Mouse (Mus musculus) hindbrain, embryonic 14.5 days (tissue): Measurements from ENCODE around the gene Scai. TPM values are rescaled to one million over a fixed set of nuclear protein-coding genes. Genes with fewer than 3 reads are reported as not detected.
"Not testable (repeated sequence)": the region's sequence is repeated elsewhere in the genome, so short reads cannot be mapped to it uniquely, and the experiment has no call there.

Experiments
- ATAC-seq: fragments of 200-750 bp; cut with Nextera tagmentation; 2 replicates; pipeline ENCODE4 v1.8.0; 2017; ENCODE audit warnings: moderate number of reproducible peaks, mild to moderate bottlenecking, moderate TSS enrichment, moderate library complexity; ENCODE audit not compliant: low FRiP score
- DNase-seq: peaks from one replicate; pipeline ENCODE4 v3.0.0-alpha.2; 2015; ENCODE audit warnings: low spot score
- H3K27ac ChIP-seq: fragments of 300-500 bp; sonication (generic); 2 replicates; pipeline ENCODE4 v1.5.1; 2014; ENCODE audit warnings: mild to moderate bottlenecking, moderate library complexity
- H3K27me3 ChIP-seq: fragments of 300-500 bp; sonication (generic); 2 replicates; pipeline ENCODE4 v1.6.1; 2014; ENCODE audit warnings: mild to moderate bottlenecking, low read length, mixed read lengths; ENCODE audit not compliant: control insufficient read depth, insufficient read depth
- H3K36me3 ChIP-seq: fragments of 300-500 bp; sonication (generic); replicated peaks from 2 replicates; pipeline ENCODE4 v1.6.1; 2014; ENCODE audit not compliant: control insufficient read depth, insufficient read depth
- H3K4me1 ChIP-seq: fragments of 300-500 bp; sonication (generic); replicated peaks from 2 replicates; pipeline ENCODE4 v1.6.1; 2014; ENCODE audit warnings: antibody characterized with exemption, low read length, mixed read lengths; ENCODE audit not compliant: control insufficient read depth, insufficient read depth
- H3K4me2 ChIP-seq: fragments of 300-500 bp; sonication (generic); replicated peaks from 2 replicates; pipeline ENCODE4 v1.6.1; 2014; ENCODE audit warnings: mild to moderate bottlenecking, moderate library complexity
- H3K4me3 ChIP-seq: fragments of 300-500 bp; sonication (generic); replicated peaks from 2 replicates; pipeline ENCODE4 v1.5.1; 2014; ENCODE audit warnings: mild to moderate bottlenecking, low read length
- H3K9ac ChIP-seq: fragments of 300-500 bp; sonication (generic); 2 replicates; pipeline ENCODE4 v1.6.1; 2014
- H3K9me3 ChIP-seq: fragments of 300-500 bp; sonication (generic); 2 replicates; pipeline ENCODE4 v1.6.1; 2016; ENCODE audit warnings: low read length; ENCODE audit not compliant: control insufficient read depth
- WGBS: fragments of 180-500 bp; shearing (Covaris S2); extraction: QIAGEN DNeasy Blood & Tissue Kit; methylation state at CpG from one replicate; pipeline ENCODE4 v1.1.7; 2014; 5-methylcytosine and 5-hydroxymethylcytosine counted together
- polyA plus RNA-seq: library from polyadenylated mRNA; unstranded; fragments of >200 nt; fragmentation: Nextera tagmentation; extraction: Ambion mirVana; gene quantifications from 2 replicates; pipeline ENCODE4 v1.2.1, GENCODE M21; 2014

Scai gene
- polyA plus RNA-seq, 1 experiment from 2014 or later = 21.0 TPM

- not testable (repeated sequence) for H3K27me3 ChIP-seq
- peaks cover 76% of the 10 kb centered on the region for H3K36me3 ChIP-seq
These were observed 80.8 kb downstream of the Scai start for GRCm38 (mm10) chr2:39109712-39110111.

GRCm38 (mm10) chr2:39099951-39100350 lies 90.6 kb downstream of the Scai start:
- not testable (repeated sequence) for ATAC-seq, DNase-seq, H3K4me3 ChIP-seq, H3K27ac ChIP-seq, H3K4me1 ChIP-seq, H3K4me2 ChIP-seq, H3K9me3 ChIP-seq, H3K9ac ChIP-seq, H3K27me3 ChIP-seq
- peaks cover 61% of the 10 kb centered on the region for H3K36me3 ChIP-seq
- WGBS = 100% methylated on average over 1 of the region's 1 CpGs

More at GRCm38 (mm10) chr2:39109712-39110111, 80.8 kb downstream of the Scai start:
- not testable (repeated sequence) for H3K27ac ChIP-seq, ATAC-seq, H3K4me2 ChIP-seq, H3K9me3 ChIP-seq, DNase-seq, H3K4me3 ChIP-seq, H3K9ac ChIP-seq, H3K4me1 ChIP-seq

DNA sequence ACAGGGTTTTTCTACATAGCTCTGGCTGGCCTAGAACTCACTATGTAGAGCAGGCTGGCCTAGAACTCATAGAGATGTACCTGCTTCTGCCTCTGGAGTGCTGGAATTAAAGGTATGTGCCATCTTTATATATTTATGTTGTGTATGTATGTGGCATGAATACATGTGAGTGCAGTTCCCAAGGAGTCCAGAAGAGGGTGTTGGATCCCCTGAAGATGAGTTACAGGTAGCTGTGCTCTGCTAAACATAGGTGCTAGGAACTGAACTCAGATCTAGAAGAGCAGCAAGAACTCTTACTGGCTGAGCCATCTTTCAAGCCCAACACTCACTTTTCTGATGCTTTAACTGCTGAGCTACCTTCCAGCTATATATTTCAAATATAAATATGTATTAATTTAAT lies 92.5 kb downstream of the Scai start:
- Histone ChIP-seq H3K27ac (no peak overlapping the region), H3K36me3 (peaks cover 57% of the 10 kb centered on the region), H3K9me3 (no peaks in the 10 kb centered on the region), H3K4me3 (no peak overlapping the region), H3K4me1 (no peaks in the 10 kb centered on the region), H3K9ac (no peak overlapping the region), H3K27me3 (no peaks in the 10 kb centered on the region), H3K4me2 (no peak overlapping the region)
- no peak for ATAC-seq
- no peak for DNase-seq

GRCm38 (mm10) chr2:39091966-39092365 lies 98.6 kb downstream of the Scai start:
- no peaks in the 10 kb centered on the region for H3K27me3 ChIP-seq
- no peaks in the 10 kb centered on the region for H3K9me3 ChIP-seq
- DNase-seq (no peak), ATAC-seq (no peak)
- no peak overlapping the region for H3K4me2 ChIP-seq
- no peaks in the 10 kb centered on the region for H3K4me1 ChIP-seq
- 94% methylated on average over 1 of the region's 1 CpGs for WGBS
- no peak overlapping the region for H3K9ac ChIP-seq
- peaks cover 65% of the 10 kb centered on the region for H3K36me3 ChIP-seq
- H3K4me3 ChIP-seq = no peak overlapping the region
- H3K27ac ChIP-seq = no peak overlapping the region

DNA sequence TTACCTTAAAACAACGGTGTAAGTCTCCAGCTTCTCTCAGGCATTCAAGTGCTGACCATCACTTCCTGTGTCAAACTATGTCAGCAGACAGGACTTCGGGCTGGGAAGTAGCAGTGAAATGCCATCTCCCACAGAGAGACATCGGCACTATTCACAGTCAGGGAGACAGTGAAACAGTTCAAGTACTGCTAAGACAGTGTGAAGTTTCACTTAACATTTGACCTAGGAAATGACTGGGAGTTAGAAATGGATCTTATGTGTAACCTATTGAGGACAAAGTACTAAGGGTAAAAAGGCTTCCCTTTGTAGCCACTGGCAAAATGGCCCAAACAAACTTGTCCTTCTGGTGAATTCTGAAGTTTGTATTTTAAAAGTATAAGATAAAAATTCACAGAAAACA lies 107.8 kb downstream of the Scai start:
- Histone ChIP-seq H3K4me2 (no peak overlapping the region), H3K4me1 (no peaks in the 10 kb centered on the region), H3K9me3 (no peaks in the 10 kb centered on the region), H3K27ac (no peak overlapping the region), H3K27me3 (no peaks in the 10 kb centered on the region), H3K36me3 (peaks cover 86% of the 10 kb centered on the region), H3K4me3 (no peak overlapping the region), H3K9ac (no peak overlapping the region)
- DNase-seq (no peak), ATAC-seq (no peak)
- WGBS = 83% methylated on average over 3 of the region's 3 CpGs

DNA sequence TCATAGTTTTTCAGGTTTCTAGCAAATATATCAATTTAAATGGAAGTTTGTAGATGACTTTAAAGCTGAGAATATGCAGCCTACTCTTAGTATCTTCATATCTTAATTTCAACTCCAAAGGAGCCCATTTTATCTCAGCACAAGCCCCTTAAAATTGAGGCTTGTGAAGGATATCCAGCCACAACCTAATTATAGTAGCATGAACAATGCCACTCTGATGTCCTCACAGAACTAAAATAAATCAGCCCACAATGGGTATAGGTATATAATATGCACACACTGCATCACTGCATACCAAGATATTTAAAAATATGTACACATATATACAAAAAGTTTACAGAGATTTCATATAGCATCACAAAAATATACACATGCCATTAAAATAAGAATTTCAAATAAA lies 119.9 kb downstream of the Scai start:
- Histone ChIP-seq H3K36me3 (peaks cover 12% of the 10 kb centered on the region; the same call in 1 of the 2 replicates), H3K4me3 (no peak overlapping the region), H3K4me2 (no peak overlapping the region), H3K9me3 (no peaks in the 10 kb centered on the region), H3K27me3 (no peaks in the 10 kb centered on the region), H3K4me1 (no peaks in the 10 kb centered on the region), H3K9ac (no peak overlapping the region), H3K27ac (no peak overlapping the region)
- no peak for ATAC-seq
- no peak for DNase-seq

DNA sequence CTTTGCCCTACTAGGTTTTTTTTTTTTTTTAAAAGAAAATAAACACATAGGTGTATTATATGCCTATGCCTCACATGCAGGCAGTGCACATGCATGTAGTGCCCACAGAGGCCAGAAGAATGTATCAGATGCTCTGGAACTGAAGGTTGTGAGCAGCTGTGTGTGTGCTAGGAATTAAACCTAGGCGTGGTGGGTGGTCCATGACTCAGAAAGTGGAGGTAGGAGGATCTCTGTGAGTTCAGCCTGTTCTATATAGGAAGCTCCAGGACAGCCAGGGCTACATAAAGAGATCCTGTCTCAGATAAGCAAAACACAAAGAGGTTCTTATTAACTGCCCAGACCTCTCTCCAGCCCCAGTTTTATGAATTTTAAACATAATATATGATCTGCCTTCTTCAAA lies 121.4 kb downstream of the Scai start:
- Histone ChIP-seq H3K36me3 (peaks cover 7% of the 10 kb centered on the region; the same call in 1 of the 2 replicates), H3K4me1 (peaks cover 6% of the 10 kb centered on the region; the same call in 1 of the 2 replicates), H3K9me3 (no peaks in the 10 kb centered on the region), H3K4me2 (no peak overlapping the region), H3K4me3 (no peak overlapping the region), H3K27me3 (no peaks in the 10 kb centered on the region), H3K27ac (no peak overlapping the region), H3K9ac (no peak overlapping the region)
- WGBS = 82% methylated on average over 1 of the region's 1 CpGs
- ATAC-seq = no peak
- no peak for DNase-seq

DNA sequence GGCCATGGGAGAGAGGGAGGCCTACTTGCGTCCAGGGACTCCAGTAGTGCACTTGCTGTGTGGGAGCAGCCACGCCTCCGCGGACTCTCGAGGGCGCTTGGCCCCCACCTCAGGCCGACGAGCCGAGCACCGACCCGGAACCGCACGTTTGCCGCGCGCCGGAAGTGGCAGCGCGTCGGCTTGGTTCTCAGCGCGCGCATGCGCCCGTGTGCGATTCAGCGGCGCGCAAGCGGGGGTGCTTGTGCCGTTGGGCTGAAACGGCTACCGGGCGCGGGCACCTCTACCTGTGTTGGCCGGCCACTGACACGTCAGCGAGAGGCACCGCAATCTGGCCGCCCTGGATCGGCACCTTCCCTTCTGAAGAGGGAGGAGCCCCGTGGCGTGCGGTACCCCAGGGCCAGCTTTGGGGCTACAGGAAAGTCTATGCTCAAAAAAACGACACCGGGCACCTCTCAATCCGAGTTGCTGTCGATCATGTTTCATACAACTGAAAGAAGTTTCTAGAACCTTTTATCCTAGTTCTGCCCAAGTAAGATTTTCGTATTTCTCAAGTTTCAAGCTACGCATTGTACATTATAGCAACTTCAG lies 125.0 kb downstream of the Scai start, which contains the start of gene Golga1:
Gene Golga1 (minus strand): TSS at position 142 of the 588 bp plus-strand sequence.
- H3K4me1 ChIP-seq = peaks cover 9% of the 10 kb centered on the region; the same call in 1 of the 2 replicates
- H3K4me2 ChIP-seq = peak within 1 kb of the TSS; percentile 83
- peaks cover 26% of the 10 kb centered on the region for H3K36me3 ChIP-seq
- 1% methylated on average over 50 of the region's 50 CpGs for WGBS
- DNase-seq (peak; percentile 92), ATAC-seq (peak; percentile 99)
- peak within 1 kb of the TSS; percentile 76 for H3K4me3 ChIP-seq
- H3K27ac ChIP-seq = peak within 1 kb of the TSS; percentile 85
- H3K9ac ChIP-seq = peak within 1 kb of the TSS; percentile 85
- H3K27me3 ChIP-seq = no peaks in the 10 kb centered on the region
- H3K9me3 ChIP-seq = no peaks in the 10 kb centered on the region

- Histone ChIP-seq H3K9ac (peak overlapping the region; percentile 85), H3K27ac (peak overlapping the region; percentile 85), H3K4me3 (peak overlapping the region; percentile 76), H3K4me2 (peak overlapping the region; percentile 83), H3K27me3 (no peaks in the 10 kb centered on the region), H3K4me1 (peaks cover 9% of the 10 kb centered on the region; the same call in 1 of the 2 replicates), H3K36me3 (peaks cover 33% of the 10 kb centered on the region), H3K9me3 (no peaks in the 10 kb centered on the region)
- ATAC-seq (no peak; the same call in none of the 2 replicates), DNase-seq (no peak)
- 6% methylated on average over 25 of the region's 25 CpGs for WGBS
These were observed 125.7 kb downstream of the Scai start for GRCm38 (mm10) chr2:39064687-39065399.
